Mouse (Mus musculus): ENCODE measurements around the gene Gsc2. TPM values are rescaled to one million over a fixed set of nuclear protein-coding genes. Genes with fewer than 3 reads are reported as not detected.

Gsc2 gene
- polyA plus RNA-seq, 1 experiment = not detected

GRCm38 (mm10) chr16:17865770-17866169, 49.1 kb downstream of the Gsc2 start:
- Histone ChIP-seq H3K4me3 (replicated peaks; ENCODE audit: control insufficient read depth, low read depth, low read length) (no peak overlapping the region), H3K27ac (ENCODE audit: control insufficient read depth, insufficient read depth, low read depth, low read length, poor library complexity) (no peak overlapping the region), H3K4me1 (ENCODE audit: control insufficient read depth, insufficient read depth, low read length) (peaks cover 2% of the 10 kb centered on the region)
- WGBS = 66% methylated on average over 6 of the region's 6 CpGs
- no peak for TF ChIP-seq POLR2A (IDR thresholded peaks at IDR 0.05; ENCODE audit: borderline replicate concordance, control insufficient read depth, low read depth, low read length)
- TF ChIP-seq CTCF (IDR thresholded peaks at IDR 0.05; ENCODE audit: control insufficient read depth, insufficient read depth, low read length) = no peak

GRCm38 (mm10) chr16:17865293-17865692, 49.6 kb downstream of the Gsc2 start:
- 12% methylated on average over 2 of the region's 2 CpGs for WGBS
- Histone ChIP-seq H3K4me3 (replicated peaks; ENCODE audit: control insufficient read depth, low read depth, low read length) (no peak overlapping the region), H3K4me1 (ENCODE audit: control insufficient read depth, insufficient read depth, low read length) (peaks cover 2% of the 10 kb centered on the region), H3K27ac (ENCODE audit: control insufficient read depth, insufficient read depth, low read depth, low read length, poor library complexity) (no peak overlapping the region)
- TF ChIP-seq CTCF (IDR thresholded peaks at IDR 0.05; ENCODE audit: control insufficient read depth, insufficient read depth, low read length) (no peak), POLR2A (IDR thresholded peaks at IDR 0.05; ENCODE audit: borderline replicate concordance, control insufficient read depth, low read depth, low read length) (no peak)

Other genes with a start within 250 kb of the Gsc2 start
- gene Med15, start 182.2 kb downstream of the Gsc2 start, polyA plus RNA-seq (2011; ENCODE audit: insufficient read depth, insufficient read length, low replicate concordance, missing spikeins) = 22.5 and 38.0 TPM in 2 replicates
- 5.7 and 7.8 TPM in 2 replicates for gene Klhl22, start 155.4 kb downstream of the Gsc2 start, polyA plus RNA-seq (2011; ENCODE audit: insufficient read depth, insufficient read length, low replicate concordance, missing spikeins)
- 2.5 and 5.7 TPM in 2 replicates for gene Scarf2, start 117.8 kb downstream of the Gsc2 start, polyA plus RNA-seq (2011; ENCODE audit: insufficient read depth, insufficient read length, low replicate concordance, missing spikeins)
- not detected in 2 replicates for gene B830017H08Rik, start 81.9 kb downstream of the Gsc2 start, polyA plus RNA-seq (2011; ENCODE audit: insufficient read depth, insufficient read length, low replicate concordance, missing spikeins)
- gene Car15, start 76.7 kb downstream of the Gsc2 start, polyA plus RNA-seq (2011; ENCODE audit: insufficient read depth, insufficient read length, low replicate concordance, missing spikeins) = 7.3 and 23.5 TPM in 2 replicates
- 0.66 and 2.2 TPM in 2 replicates for gene Gm20518, start 23.4 kb downstream of the Gsc2 start, polyA plus RNA-seq (2011; ENCODE audit: insufficient read depth, insufficient read length, low replicate concordance, missing spikeins)
- gene Tssk1, start 20.8 kb downstream of the Gsc2 start, polyA plus RNA-seq (2011; ENCODE audit: insufficient read depth, insufficient read length, low replicate concordance, missing spikeins) = not detected in 2 replicates
- 7.7 and 22.4 TPM in 2 replicates for gene Dgcr2, start 16.5 kb downstream of the Gsc2 start, polyA plus RNA-seq (2011; ENCODE audit: insufficient read depth, insufficient read length, low replicate concordance, missing spikeins)
- not detected in 2 replicates for gene Tssk2, start 16.4 kb downstream of the Gsc2 start, polyA plus RNA-seq (2011; ENCODE audit: insufficient read depth, insufficient read length, low replicate concordance, missing spikeins)
- gene Ess2, start 3.7 kb downstream of the Gsc2 start, polyA plus RNA-seq (2011; ENCODE audit: insufficient read depth, insufficient read length, low replicate concordance, missing spikeins) = 14.2 and 19.2 TPM in 2 replicates
- 15.2 and 19.9 TPM in 2 replicates for gene Slc25a1, start 13.2 kb upstream of the Gsc2 start, polyA plus RNA-seq (2011; ENCODE audit: insufficient read depth, insufficient read length, low replicate concordance, missing spikeins)
- gene Vpreb2, start 65.4 kb upstream of the Gsc2 start, polyA plus RNA-seq (2011; ENCODE audit: insufficient read depth, insufficient read length, low replicate concordance, missing spikeins) = 3.1 TPM in 1 of 2 replicates, not detected in the other
- gene Dgcr6, start 137.8 kb upstream of the Gsc2 start, polyA plus RNA-seq (2011; ENCODE audit: insufficient read depth, insufficient read length, low replicate concordance, missing spikeins) = 39.7 and 71.5 TPM in 2 replicates
- gene Prodh, start 175.1 kb upstream of the Gsc2 start, polyA plus RNA-seq (2011; ENCODE audit: insufficient read depth, insufficient read length, low replicate concordance, missing spikeins) = 7.8 and 20.6 TPM in 2 replicates
- 0.77 and 1.2 TPM in 2 replicates for gene Rtn4r, start 212.6 kb upstream of the Gsc2 start, polyA plus RNA-seq (2011; ENCODE audit: insufficient read depth, insufficient read length, low replicate concordance, missing spikeins)